Mouse (Mus musculus) heart, embryonic 16.5 days (tissue): Measurements from ENCODE around the gene Ipo9. TPM values are rescaled to one million over a fixed set of nuclear protein-coding genes. Genes with fewer than 3 reads are reported as not detected.

Experiments used
- ATAC-seq: fragments of 200-750 bp; cut with Nextera tagmentation; replicated peaks from 2 replicates; pipeline ENCODE4 v1.8.0; 2017; ENCODE audit warnings: moderate number of reproducible peaks; ENCODE audit not compliant: insufficient read depth, low FRiP score; ENCODE audit errors: extremely low read depth
- H3K27ac ChIP-seq: fragments of 300-500 bp; sonication (generic); 2 replicates; pipeline ENCODE4 v1.5.1; 2014; ENCODE audit warnings: mild to moderate bottlenecking, low read length, control low read depth, moderate library complexity
- H3K27me3 ChIP-seq: fragments of 300-500 bp; sonication (generic); 2 replicates; pipeline ENCODE4 v1.6.1; 2014; ENCODE audit warnings: low read length, mixed read lengths; ENCODE audit not compliant: control insufficient read depth, insufficient read depth
- H3K36me3 ChIP-seq: fragments of 300-500 bp; sonication (generic); 2 replicates; pipeline ENCODE4 v1.6.1; 2014; ENCODE audit not compliant: control insufficient read depth, insufficient read depth
- H3K4me1 ChIP-seq: fragments of 300-500 bp; sonication (generic); 2 replicates; pipeline ENCODE4 v1.6.1; 2014; ENCODE audit warnings: low read length, mixed read lengths; ENCODE audit not compliant: control insufficient read depth, insufficient read depth
- H3K4me2 ChIP-seq: fragments of 300-500 bp; sonication (generic); 2 replicates; pipeline ENCODE4 v1.6.1; 2014; ENCODE audit warnings: low read depth, mild to moderate bottlenecking, control low read depth, low read length
- H3K4me3 ChIP-seq: fragments of 300-500 bp; sonication (generic); 2 replicates; pipeline ENCODE4 v1.5.1; 2014; ENCODE audit warnings: mild to moderate bottlenecking, control low read depth, low read length
- H3K9ac ChIP-seq: fragments of 300-500 bp; sonication (generic); 2 replicates; pipeline ENCODE4 v1.6.1; 2014; ENCODE audit warnings: low read length, control low read depth
- H3K9me3 ChIP-seq: fragments of 300-500 bp; sonication (generic); replicated peaks from 2 replicates; pipeline ENCODE4 v1.6.1; 2016; ENCODE audit warnings: low read length; ENCODE audit not compliant: control insufficient read depth
- whole genome bisulfite sequencing: fragments of 180-500 bp; shearing (Covaris S2); extraction: QIAGEN DNeasy Blood & Tissue Kit; methylation state at CpG from one replicate; pipeline ENCODE4 v1.1.7; 2014; 5-methylcytosine and 5-hydroxymethylcytosine counted together
- polyA plus RNA-seq: library from polyadenylated mRNA; unstranded; fragments of >200 nt; fragmentation: Nextera tagmentation; extraction: Ambion mirVana; gene quantifications from 2 replicates; pipeline ENCODE4 v1.2.1, GENCODE M21; 2015

Gene Ipo9
- polyA plus RNA-seq, 1 experiment from 2014 or later: 58.1 TPM

- Histone ChIP-seq H3K4me3 (peak overlapping the region; percentile 54), H3K4me2 (peak overlapping the region; percentile 94), H3K9ac (peak overlapping the region; percentile 78), H3K27me3 (peaks cover 3% of the 10 kb centered on the region; the same call in 1 of the 2 replicates), H3K27ac (no peak overlapping the region), H3K36me3 (no peaks in the 10 kb centered on the region), H3K4me1 (peaks cover 19% of the 10 kb centered on the region), H3K9me3 (no peaks in the 10 kb centered on the region)
- WGBS: 14% methylated on average over 14 of the region's 14 CpGs
- ATAC-seq: peak; percentile 19; the same call in 1 of the 2 replicates
Observed at GRCm38 (mm10) chr1:135368982-135369381, 61.3 kb downstream of the Ipo9 start.

DNA sequence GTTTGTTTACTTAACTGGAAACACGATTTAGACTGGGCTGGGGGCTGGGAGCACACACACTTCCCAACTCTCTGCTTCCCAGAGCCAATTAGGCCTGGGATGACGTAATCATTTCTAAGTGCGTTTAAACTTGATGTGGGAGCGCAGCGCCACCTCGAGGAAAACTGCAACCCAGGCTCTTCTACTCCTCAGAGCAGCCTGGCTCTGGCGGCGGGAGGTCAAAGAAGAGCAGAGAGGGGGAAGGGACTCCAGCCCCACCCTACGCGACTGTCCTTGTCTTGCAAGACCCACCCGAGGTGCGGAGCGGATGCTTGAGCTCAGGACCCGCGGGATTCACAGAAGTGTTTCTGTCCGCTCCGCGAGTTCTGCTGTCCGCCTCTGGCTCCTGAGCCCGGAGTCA, 62.1 kb downstream of the Ipo9 start:
- H3K4me3 ChIP-seq: peak overlapping the region; percentile 54
- peak overlapping the region; percentile 78 for H3K9ac ChIP-seq
- 1% methylated on average over 20 of the region's 20 CpGs for WGBS
- ATAC-seq: peak; percentile 67
- peaks cover 17% of the 10 kb centered on the region for H3K4me1 ChIP-seq
- H3K9me3 ChIP-seq: no peaks in the 10 kb centered on the region
- H3K27me3 ChIP-seq: peaks cover 3% of the 10 kb centered on the region
- H3K36me3 ChIP-seq: no peaks in the 10 kb centered on the region
- H3K4me2 ChIP-seq: peak overlapping the region; percentile 94
- H3K27ac ChIP-seq: no peak overlapping the region

GRCm38 (mm10) chr1:135367595-135367994, 62.7 kb downstream of the Ipo9 start:
- H3K4me1 ChIP-seq: peaks cover 17% of the 10 kb centered on the region
- H3K9ac ChIP-seq: no peak overlapping the region
- H3K36me3 ChIP-seq: no peaks in the 10 kb centered on the region
- H3K27me3 ChIP-seq: peaks cover 3% of the 10 kb centered on the region
- WGBS: 38% methylated on average over 8 of the region's 8 CpGs
- H3K9me3 ChIP-seq: no peaks in the 10 kb centered on the region
- H3K4me2 ChIP-seq: no peak overlapping the region
- no peak overlapping the region for H3K4me3 ChIP-seq
- ATAC-seq: no peak
- H3K27ac ChIP-seq: no peak overlapping the region

GRCm38 (mm10) chr1:135367005-135367404, 63.3 kb downstream of the Ipo9 start:
- peak; percentile 56 for ATAC-seq
- WGBS: 37% methylated on average over 7 of the region's 7 CpGs
- peaks cover 2% of the 10 kb centered on the region for H3K9me3 ChIP-seq

GRCm38 (mm10) chr1:135366380-135366779, 63.9 kb downstream of the Ipo9 start:
- H3K9ac ChIP-seq: no peak overlapping the region
- peaks cover 17% of the 10 kb centered on the region for H3K4me1 ChIP-seq
- no peak overlapping the region for H3K27ac ChIP-seq
- no peaks in the 10 kb centered on the region for H3K36me3 ChIP-seq
- H3K9me3 ChIP-seq: peaks cover 5% of the 10 kb centered on the region
- ATAC-seq: no peak
- H3K4me3 ChIP-seq: no peak overlapping the region
- H3K4me2 ChIP-seq: no peak overlapping the region
- peaks cover 3% of the 10 kb centered on the region for H3K27me3 ChIP-seq

More at GRCm38 (mm10) chr1:135367005-135367404, 63.3 kb downstream of the Ipo9 start:
- peaks cover 17% of the 10 kb centered on the region for H3K4me1 ChIP-seq
- H3K36me3 ChIP-seq: no peaks in the 10 kb centered on the region
- H3K4me2 ChIP-seq: no peak overlapping the region
- H3K9ac ChIP-seq: no peak overlapping the region
- H3K27ac ChIP-seq: no peak overlapping the region
- no peak overlapping the region for H3K4me3 ChIP-seq
- H3K27me3 ChIP-seq: peaks cover 3% of the 10 kb centered on the region

DNA sequence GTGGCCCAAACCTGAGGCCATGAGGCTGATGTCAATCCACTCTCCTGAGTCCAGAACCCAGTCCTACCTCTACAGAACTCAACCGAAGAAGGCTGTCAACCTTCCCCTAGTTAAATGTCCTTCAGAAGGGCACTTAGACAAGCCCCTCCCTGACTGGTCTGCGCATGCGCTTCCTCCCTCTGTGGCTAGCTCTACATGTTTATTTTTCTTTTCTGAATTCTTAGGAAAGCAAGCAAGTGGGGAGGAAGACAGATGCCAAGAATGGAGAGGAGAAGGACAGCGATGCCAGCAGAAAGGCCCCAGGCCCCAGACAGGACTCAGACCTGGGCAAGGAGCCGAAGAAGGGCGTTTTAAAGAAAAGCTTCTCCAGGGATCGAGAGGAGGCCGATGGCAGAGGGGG, 66.9 kb downstream of the Ipo9 start:
- no peaks in the 10 kb centered on the region; the same call in 1 of the 2 replicates for H3K27me3 ChIP-seq
- 73% methylated on average over 8 of the region's 8 CpGs for WGBS
- no peaks in the 10 kb centered on the region for H3K36me3 ChIP-seq
- no peak for ATAC-seq
- no peak overlapping the region for H3K4me3 ChIP-seq
- peaks cover 11% of the 10 kb centered on the region for H3K4me1 ChIP-seq
- no peak overlapping the region for H3K4me2 ChIP-seq
- H3K9me3 ChIP-seq: peaks cover 5% of the 10 kb centered on the region
- H3K9ac ChIP-seq: no peak overlapping the region
- no peak overlapping the region for H3K27ac ChIP-seq

DNA sequence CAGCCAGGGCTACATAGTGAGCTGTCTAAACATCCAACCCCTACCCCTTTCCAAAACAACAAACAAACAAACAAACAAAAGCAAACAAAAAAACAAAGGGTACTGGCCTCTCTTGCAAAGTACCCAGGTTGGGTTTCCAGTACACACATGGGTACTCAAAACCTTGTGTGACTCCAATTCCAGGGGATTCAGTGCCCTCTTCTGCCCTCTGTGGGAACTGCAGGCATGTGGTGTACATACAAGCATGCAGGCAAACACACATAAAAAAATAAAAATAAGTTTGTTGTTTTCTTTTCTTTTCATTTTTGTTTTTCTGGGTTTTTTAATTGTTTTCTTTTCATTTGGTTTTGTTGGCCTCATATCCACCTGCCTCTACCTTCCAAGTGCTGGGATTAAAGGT, 68.2 kb downstream of the Ipo9 start:
- Histone ChIP-seq H3K4me1 (peaks cover 4% of the 10 kb centered on the region), H3K4me3 (no peak overlapping the region), H3K27me3 (no peaks in the 10 kb centered on the region; the same call in 1 of the 2 replicates), H3K4me2 (no peak overlapping the region), H3K27ac (no peak overlapping the region), H3K9me3 (peaks cover 5% of the 10 kb centered on the region), H3K36me3 (no peaks in the 10 kb centered on the region), H3K9ac (no peak overlapping the region)
- no peak for ATAC-seq

- H3K4me2 ChIP-seq: no peak overlapping the region
- H3K27ac ChIP-seq: no peak overlapping the region
- peaks cover 5% of the 10 kb centered on the region for H3K9me3 ChIP-seq
- no peak overlapping the region for H3K4me3 ChIP-seq
- ATAC-seq: no peak
- 85% methylated on average over 4 of the region's 4 CpGs for WGBS
- no peak overlapping the region for H3K9ac ChIP-seq
- no peaks in the 10 kb centered on the region; the same call in 1 of the 2 replicates for H3K27me3 ChIP-seq
- no peaks in the 10 kb centered on the region for H3K36me3 ChIP-seq
- no peaks in the 10 kb centered on the region; the same call in 1 of the 2 replicates for H3K4me1 ChIP-seq
Observed at GRCm38 (mm10) chr1:135361491-135361890, 68.8 kb downstream of the Ipo9 start.

- Histone ChIP-seq H3K9ac (no peak overlapping the region), H3K9me3 (peaks cover 5% of the 10 kb centered on the region), H3K4me1 (no peaks in the 10 kb centered on the region; the same call in 1 of the 2 replicates), H3K27me3 (no peaks in the 10 kb centered on the region; the same call in 1 of the 2 replicates), H3K4me3 (no peak overlapping the region), H3K4me2 (no peak overlapping the region), H3K36me3 (no peaks in the 10 kb centered on the region), H3K27ac (no peak overlapping the region)
- ATAC-seq: no peak
- 17% methylated on average over 2 of the region's 2 CpGs for WGBS
Observed at GRCm38 (mm10) chr1:135359071-135359470, 71.2 kb downstream of the Ipo9 start.
